Mouse (Mus musculus) forebrain, embryonic 13.5 days (tissue): ENCODE measurements at regions not wholly inside any gene's neighbourhood (a gene's known extent, or its start where the extent isn't known, plus 50 kb on each side); places are given as distances from the start of the nearest gene placed in this dataset.

Source experiments
- ATAC-seq: fragments of 200-750 bp; cut with Nextera tagmentation; 2 replicates; pipeline ENCODE4 v1.8.0; 2017
- H3K27ac ChIP-seq: fragments of 300-500 bp; sonication (generic); 2 replicates; pipeline ENCODE4 v1.5.1; 2015; ENCODE audit warnings: inconsistent platforms, mild to moderate bottlenecking, moderate library complexity
- H3K27me3 ChIP-seq: fragments of 300-500 bp; sonication (generic); 2 replicates; pipeline ENCODE4 v1.6.1; 2015; ENCODE audit warnings: mild to moderate bottlenecking, inconsistent platforms
- H3K36me3 ChIP-seq: fragments of 300-500 bp; sonication (generic); 2 replicates; pipeline ENCODE4 v1.6.1; 2015; ENCODE audit warnings: mild to moderate bottlenecking, inconsistent platforms; ENCODE audit not compliant: poor library complexity, severe bottlenecking
- H3K4me1 ChIP-seq: fragments of 300-500 bp; sonication (generic); 2 replicates; pipeline ENCODE4 v1.6.1; 2015; ENCODE audit warnings: inconsistent platforms
- H3K4me2 ChIP-seq: fragments of 300-500 bp; sonication (generic); 2 replicates; pipeline ENCODE4 v1.6.1; 2015; ENCODE audit warnings: inconsistent platforms, mild to moderate bottlenecking, moderate library complexity
- H3K4me3 ChIP-seq: fragments of 300-500 bp; sonication (generic); 2 replicates; pipeline ENCODE4 v1.5.1; 2015; ENCODE audit warnings: mild to moderate bottlenecking, inconsistent platforms
- H3K9ac ChIP-seq: fragments of 300-500 bp; sonication (generic); 2 replicates; pipeline ENCODE4 v1.6.1; 2015; ENCODE audit warnings: mild to moderate bottlenecking, inconsistent platforms
- H3K9me3 ChIP-seq: fragments of 300-500 bp; sonication (generic); replicated peaks from 2 replicates; pipeline ENCODE4 v1.6.1; 2016; ENCODE audit warnings: inconsistent platforms
- WGBS: fragments of 180-500 bp; shearing (Covaris S2); methylation state at CpG from one replicate; pipeline ENCODE4 v1.1.7; 2015; 5-methylcytosine and 5-hydroxymethylcytosine counted together

DNA sequence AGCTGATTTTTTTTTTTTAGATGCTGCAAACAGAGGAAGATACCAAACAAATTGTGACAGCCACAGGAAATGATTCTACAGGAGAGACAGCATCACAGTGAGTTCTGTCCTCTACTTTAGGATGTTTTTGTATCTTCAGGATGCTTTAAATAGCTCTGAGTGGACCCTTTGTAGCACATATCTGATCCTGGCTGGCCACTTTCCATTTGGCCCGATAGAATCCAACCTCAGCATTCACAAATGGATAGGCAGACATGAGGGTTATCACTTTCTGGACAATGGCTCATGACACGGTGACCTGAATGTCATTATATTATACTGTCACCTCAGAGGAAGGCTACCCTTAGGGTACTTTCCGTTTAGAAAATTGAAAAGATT is 379.3 kb downstream of the Gm10295 start:
- no peaks in the 10 kb centered on the region for H3K4me1 ChIP-seq
- WGBS, result 74% methylated on average over 3 of the region's 3 CpGs
- no peak overlapping the region for H3K9ac ChIP-seq
- H3K36me3 ChIP-seq, result no peaks in the 10 kb centered on the region
- ATAC-seq, result no peak
- H3K9me3 ChIP-seq, result no peaks in the 10 kb centered on the region
- H3K27me3 ChIP-seq, result no peaks in the 10 kb centered on the region
- no peak overlapping the region for H3K4me2 ChIP-seq
- no peak overlapping the region for H3K4me3 ChIP-seq
- H3K27ac ChIP-seq, result no peak overlapping the region

DNA sequence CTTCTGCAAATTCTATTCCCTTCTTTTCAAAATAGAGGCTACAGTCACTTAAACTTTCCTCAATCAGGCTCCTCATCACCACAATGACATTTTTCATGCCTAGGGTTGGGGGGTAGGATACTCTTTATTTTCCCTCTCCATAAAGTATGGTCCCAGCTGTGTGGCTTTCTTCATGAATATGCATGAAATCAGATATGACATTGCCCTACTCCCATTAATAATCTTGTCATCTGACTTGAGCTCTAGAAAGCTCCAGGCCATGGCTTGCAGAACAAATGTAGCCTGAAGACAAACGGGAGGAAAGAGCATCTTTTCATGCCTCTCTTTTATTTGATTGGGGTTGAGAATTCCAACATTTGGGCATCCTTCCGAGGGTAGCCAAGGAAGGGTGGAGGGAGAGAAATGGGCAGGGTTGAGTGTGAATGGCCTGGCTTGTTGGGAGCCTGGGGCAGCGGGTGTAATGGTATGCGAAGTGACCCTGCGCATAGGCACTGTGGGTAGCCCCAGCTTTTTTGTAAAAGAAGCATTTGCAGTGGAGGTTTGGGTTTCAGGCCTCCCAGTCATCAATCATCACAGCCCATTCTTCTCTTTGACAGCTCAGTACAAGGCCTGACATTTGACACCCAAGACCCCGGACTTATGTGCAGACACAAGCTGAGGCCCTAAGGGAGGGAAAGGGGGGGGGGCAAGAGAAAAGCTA is 379.8 kb downstream of the Gm10295 start:
- H3K36me3 ChIP-seq, result no peaks in the 10 kb centered on the region
- no peak overlapping the region for H3K27ac ChIP-seq
- WGBS, result 18% methylated on average over 6 of the region's 6 CpGs
- H3K27me3 ChIP-seq, result no peaks in the 10 kb centered on the region
- H3K9ac ChIP-seq, result no peak overlapping the region
- H3K4me2 ChIP-seq, result no peak overlapping the region
- no peak overlapping the region for H3K4me3 ChIP-seq
- H3K4me1 ChIP-seq, result no peaks in the 10 kb centered on the region
- H3K9me3 ChIP-seq, result no peaks in the 10 kb centered on the region
- no peak for ATAC-seq

DNA sequence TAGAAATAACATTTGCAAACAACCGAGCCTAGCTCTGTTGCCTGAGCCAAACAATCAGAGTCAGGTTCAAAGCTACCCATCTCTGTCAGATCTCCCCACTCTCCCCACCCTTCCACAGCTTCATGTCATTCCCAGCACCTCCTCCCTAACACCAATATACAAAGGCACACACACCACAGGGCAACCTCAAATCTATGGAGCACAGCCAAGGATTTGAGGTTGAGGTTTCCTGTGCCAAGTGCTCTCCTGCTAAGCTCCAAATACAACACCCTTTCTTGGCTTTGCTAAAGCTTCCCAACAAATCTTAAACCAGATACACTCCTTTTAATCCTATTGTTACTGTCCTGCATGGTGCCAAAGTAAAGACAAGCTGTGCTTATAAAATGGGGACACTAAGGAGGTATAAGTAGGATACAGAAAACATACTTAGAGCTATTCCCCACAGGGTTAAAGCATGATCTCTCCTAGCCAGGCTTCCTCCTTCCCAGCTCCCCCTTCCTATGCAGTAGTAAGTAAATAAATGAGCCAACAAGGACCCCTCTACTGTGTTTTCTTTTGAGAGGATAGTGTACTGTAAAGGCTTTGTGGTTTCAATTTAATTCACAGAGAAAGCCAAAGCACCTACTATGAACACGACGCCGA is 398.8 kb downstream of the Gm10295 start:
- no peaks in the 10 kb centered on the region for H3K27me3 ChIP-seq
- H3K4me3 ChIP-seq, result no peak overlapping the region
- no peak overlapping the region for H3K27ac ChIP-seq
- 0 out of 2 replicates have a peak, but pooled peaks have one; percentile 30 for ATAC-seq
- WGBS, result 62% methylated on average over 4 of the region's 4 CpGs
- no peak overlapping the region for H3K4me2 ChIP-seq
- H3K9ac ChIP-seq, result no peak overlapping the region
- H3K4me1 ChIP-seq, result peaks cover 7% of the 10 kb centered on the region; the same call in 1 of the 2 replicates
- H3K9me3 ChIP-seq, result no peaks in the 10 kb centered on the region
- H3K36me3 ChIP-seq, result no peaks in the 10 kb centered on the region

DNA sequence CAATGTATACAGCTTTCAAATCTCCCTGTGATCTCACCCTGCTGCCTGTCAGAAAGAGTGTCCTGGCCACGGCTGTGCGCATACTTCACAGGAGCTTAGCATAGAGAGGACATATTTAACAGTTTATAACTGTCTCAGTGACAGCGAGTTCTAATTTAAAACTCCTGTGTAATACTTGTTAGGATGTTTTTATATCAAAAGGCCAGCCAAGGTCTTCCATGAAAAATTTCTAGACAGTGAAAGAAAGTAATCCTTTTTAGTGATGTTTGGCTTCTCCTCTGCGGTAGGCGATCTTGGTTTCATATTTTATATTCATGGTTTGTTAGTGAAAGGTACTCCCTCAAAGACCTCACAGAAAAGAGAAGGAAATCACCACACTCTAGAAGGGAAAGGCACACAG is 403.0 kb downstream of the Gm10295 start:
- Histone ChIP-seq H3K4me1 (peaks cover 7% of the 10 kb centered on the region; the same call in 1 of the 2 replicates), H3K36me3 (no peaks in the 10 kb centered on the region), H3K9ac (no peak overlapping the region), H3K9me3 (no peaks in the 10 kb centered on the region), H3K4me3 (no peak overlapping the region), H3K27me3 (no peaks in the 10 kb centered on the region), H3K27ac (no peak overlapping the region), H3K4me2 (no peak overlapping the region)
- no peak for ATAC-seq
- WGBS, result 91% methylated on average over 5 of the region's 5 CpGs

DNA sequence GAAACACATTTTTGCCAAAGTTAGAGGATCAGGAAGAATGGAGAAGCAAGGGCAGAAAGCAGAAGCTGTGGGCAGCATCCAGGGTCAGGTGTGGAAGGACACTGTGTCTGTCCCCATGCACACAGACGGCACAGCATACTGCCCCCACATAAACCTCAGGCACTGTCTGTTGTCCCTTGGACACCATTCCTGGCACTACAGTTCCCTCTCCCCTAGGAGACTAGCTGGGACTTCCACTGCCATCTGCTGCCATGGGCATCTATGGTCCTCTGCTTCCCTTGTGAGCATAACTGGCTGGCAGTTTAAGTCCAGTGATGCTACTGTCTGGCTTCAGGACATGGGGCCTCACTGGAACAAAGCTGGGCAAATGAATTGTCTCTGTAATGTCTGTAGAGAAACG is 405.0 kb downstream of the Gm10295 start:
- no peak overlapping the region for H3K4me2 ChIP-seq
- 56% methylated on average over 2 of the region's 2 CpGs for WGBS
- H3K9ac ChIP-seq, result no peak overlapping the region
- no peaks in the 10 kb centered on the region for H3K9me3 ChIP-seq
- no peak overlapping the region for H3K27ac ChIP-seq
- H3K36me3 ChIP-seq, result no peaks in the 10 kb centered on the region
- ATAC-seq, result no peak
- H3K27me3 ChIP-seq, result no peaks in the 10 kb centered on the region
- no peak overlapping the region for H3K4me3 ChIP-seq
- H3K4me1 ChIP-seq, result no peaks in the 10 kb centered on the region

DNA sequence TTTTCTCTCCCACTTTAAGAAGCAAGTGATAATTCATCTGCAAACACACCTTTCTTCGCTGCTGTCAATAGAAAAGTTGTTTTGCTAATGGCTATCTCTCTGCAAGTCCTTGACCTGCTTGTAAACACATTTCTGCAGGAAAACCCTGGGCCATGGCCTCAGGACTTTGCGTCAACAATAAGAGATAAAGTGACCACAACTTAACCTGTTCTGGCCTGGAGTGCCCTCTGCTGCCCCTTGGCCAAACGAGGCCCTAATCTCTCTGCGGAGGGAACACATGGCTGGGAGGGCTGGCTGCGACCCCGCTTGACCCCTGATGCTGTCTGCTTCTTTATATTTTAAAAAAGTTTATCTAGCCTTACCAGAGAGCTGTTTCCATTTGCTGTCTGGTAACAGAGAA is 420.4 kb downstream of the Gm10295 start:
- H3K27ac ChIP-seq, result no peak overlapping the region
- ATAC-seq, result no peak
- WGBS, result 24% methylated on average over 6 of the region's 6 CpGs

DNA sequence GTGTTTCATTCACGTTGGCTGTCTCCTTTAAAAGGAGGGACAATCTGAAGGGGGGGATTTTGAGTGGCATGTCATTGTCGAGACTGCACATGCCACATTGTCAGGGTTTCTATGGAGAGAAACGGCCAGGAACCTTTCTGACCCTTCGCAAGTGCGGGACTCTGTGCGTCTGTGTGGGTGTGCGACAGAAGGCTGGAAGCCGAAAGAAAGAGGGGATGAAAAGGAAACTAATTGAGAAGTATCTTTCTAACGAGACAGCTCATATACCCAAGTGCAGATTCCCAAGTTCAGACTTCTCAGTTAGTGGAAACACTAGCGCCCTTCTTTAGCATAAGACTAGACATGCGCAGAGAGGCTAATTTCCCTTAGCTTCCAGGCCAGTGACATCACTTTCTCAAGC is 421.4 kb downstream of the Gm10295 start:
- peaks cover 3% of the 10 kb centered on the region for H3K4me1 ChIP-seq
- H3K4me3 ChIP-seq, result peak overlapping the region; percentile 19; the same call in 1 of the 2 replicates
- peak overlapping the region; percentile 49 for H3K4me2 ChIP-seq
- H3K9ac ChIP-seq, result no peak overlapping the region
- H3K9me3 ChIP-seq, result no peaks in the 10 kb centered on the region
- ATAC-seq, result peak; percentile 88
- no peaks in the 10 kb centered on the region for H3K36me3 ChIP-seq
- no peaks in the 10 kb centered on the region for H3K27me3 ChIP-seq
- 18% methylated on average over 11 of the region's 11 CpGs for WGBS
- H3K27ac ChIP-seq, result no peak overlapping the region

More for the DNA sequence above, 420.4 kb downstream of the Gm10295 start:
- Histone ChIP-seq H3K36me3 (no peaks in the 10 kb centered on the region), H3K9ac (no peak overlapping the region), H3K4me2 (no peak overlapping the region), H3K4me3 (no peak overlapping the region), H3K4me1 (peaks cover 3% of the 10 kb centered on the region), H3K9me3 (no peaks in the 10 kb centered on the region), H3K27me3 (no peaks in the 10 kb centered on the region)

DNA sequence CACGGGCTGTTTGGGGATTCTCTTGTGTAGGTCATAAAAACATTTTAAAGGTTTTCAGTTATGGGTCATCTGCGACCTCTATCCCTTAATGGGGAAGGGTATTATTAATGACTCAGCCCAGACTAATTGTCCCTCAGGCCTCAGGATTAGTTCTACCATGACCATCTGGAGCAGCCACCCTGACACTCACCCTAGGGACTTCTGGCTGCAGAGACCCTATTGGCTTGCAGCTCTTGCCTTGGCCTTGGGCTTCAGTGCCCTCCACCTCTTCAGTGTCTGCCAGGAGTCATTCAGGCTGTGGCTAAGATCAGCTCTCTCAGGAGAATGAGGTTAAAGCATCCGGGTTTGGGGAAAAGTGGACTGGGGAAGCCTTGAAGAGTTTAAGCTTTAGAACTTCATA is 423.3 kb downstream of the Gm10295 start:
- ATAC-seq, result no peak
- H3K4me2 ChIP-seq, result no peak overlapping the region
- no peak overlapping the region for H3K4me3 ChIP-seq
- H3K36me3 ChIP-seq, result no peaks in the 10 kb centered on the region
- no peaks in the 10 kb centered on the region for H3K27me3 ChIP-seq
- WGBS, result 89% methylated on average over 3 of the region's 3 CpGs
- no peaks in the 10 kb centered on the region for H3K9me3 ChIP-seq
- no peak overlapping the region for H3K9ac ChIP-seq
- H3K27ac ChIP-seq, result no peak overlapping the region
- peaks cover 3% of the 10 kb centered on the region for H3K4me1 ChIP-seq

DNA sequence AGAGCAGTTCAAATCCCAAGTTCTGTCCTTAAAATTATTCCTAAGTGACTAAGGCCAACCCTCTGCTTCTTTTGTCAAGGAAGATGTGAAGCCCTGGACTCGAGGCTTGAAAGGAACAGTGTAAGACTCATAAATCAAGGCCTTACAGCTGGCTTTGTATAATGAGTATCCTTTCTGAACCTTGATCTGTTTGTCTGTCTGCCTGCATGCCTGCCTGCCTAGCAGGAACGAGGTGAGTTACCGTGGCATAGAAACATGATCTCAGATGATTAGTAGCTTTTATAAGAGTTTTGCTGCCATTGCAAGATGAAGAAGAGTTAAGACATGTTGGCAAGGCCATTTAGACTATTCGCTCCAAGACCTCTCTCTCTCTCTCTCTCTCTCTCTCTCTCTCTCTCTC is 434.3 kb downstream of the Gm10295 start:
- Histone ChIP-seq H3K4me1 (no peaks in the 10 kb centered on the region), H3K27me3 (no peaks in the 10 kb centered on the region), H3K27ac (no peak overlapping the region), H3K9me3 (no peaks in the 10 kb centered on the region), H3K4me3 (no peak overlapping the region), H3K36me3 (no peaks in the 10 kb centered on the region), H3K9ac (no peak overlapping the region), H3K4me2 (no peak overlapping the region)
- ATAC-seq, result no peak
- WGBS, result 75% methylated on average over 4 of the region's 4 CpGs

DNA sequence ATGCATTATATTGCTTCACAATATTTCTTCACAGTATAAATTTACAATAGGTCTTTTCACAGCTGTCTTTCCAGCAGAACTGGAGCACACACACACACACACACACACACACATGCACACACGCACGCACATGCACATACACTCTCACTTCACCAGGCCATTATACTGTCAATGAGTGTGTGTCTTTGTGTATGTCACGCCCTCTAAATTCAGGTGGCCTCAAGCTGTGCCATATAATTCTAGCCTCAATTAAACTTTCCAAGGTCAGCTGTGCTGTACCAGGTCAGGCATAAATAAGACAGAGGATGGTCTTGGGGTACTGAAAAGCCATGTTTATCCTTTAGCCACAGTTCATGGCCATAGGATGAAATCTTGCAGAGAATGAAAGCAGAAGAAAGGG is 442.4 kb downstream of the Gm10295 start:
- no peak overlapping the region for H3K4me2 ChIP-seq
- no peak overlapping the region for H3K4me3 ChIP-seq
- no peaks in the 10 kb centered on the region for H3K9me3 ChIP-seq
- no peak overlapping the region for H3K27ac ChIP-seq
- no peak overlapping the region for H3K9ac ChIP-seq
- no peaks in the 10 kb centered on the region for H3K27me3 ChIP-seq
- no peak for ATAC-seq
- no peaks in the 10 kb centered on the region for H3K4me1 ChIP-seq
- WGBS, result 44% methylated on average over 3 of the region's 3 CpGs
- no peaks in the 10 kb centered on the region for H3K36me3 ChIP-seq

DNA sequence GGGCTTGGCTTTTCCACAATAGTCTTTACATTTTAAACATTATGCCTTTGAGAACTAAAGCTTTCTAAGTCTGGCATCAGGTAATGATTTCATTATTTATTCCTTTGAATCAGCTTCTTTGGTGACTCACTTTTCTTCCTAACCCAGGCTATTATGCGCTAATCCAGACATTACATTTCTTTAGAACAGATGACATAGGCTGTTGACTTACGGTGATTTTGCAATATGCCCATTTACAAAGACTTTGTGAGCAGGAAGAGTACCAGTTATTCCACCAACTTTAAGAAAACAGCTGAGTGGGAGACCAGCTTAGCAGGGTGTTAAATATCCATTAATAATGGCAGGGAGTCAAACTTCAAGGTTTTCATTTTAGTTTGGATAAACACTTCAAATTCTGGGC is 459.6 kb downstream of the Gm10295 start:
- Histone ChIP-seq H3K27ac (no peak overlapping the region), H3K9ac (no peak overlapping the region), H3K27me3 (no peaks in the 10 kb centered on the region), H3K36me3 (no peaks in the 10 kb centered on the region), H3K4me1 (no peaks in the 10 kb centered on the region), H3K9me3 (no peaks in the 10 kb centered on the region), H3K4me3 (no peak overlapping the region), H3K4me2 (no peak overlapping the region)
- ATAC-seq, result no peak
- WGBS, result 89% methylated on average over 2 of the region's 2 CpGs

DNA sequence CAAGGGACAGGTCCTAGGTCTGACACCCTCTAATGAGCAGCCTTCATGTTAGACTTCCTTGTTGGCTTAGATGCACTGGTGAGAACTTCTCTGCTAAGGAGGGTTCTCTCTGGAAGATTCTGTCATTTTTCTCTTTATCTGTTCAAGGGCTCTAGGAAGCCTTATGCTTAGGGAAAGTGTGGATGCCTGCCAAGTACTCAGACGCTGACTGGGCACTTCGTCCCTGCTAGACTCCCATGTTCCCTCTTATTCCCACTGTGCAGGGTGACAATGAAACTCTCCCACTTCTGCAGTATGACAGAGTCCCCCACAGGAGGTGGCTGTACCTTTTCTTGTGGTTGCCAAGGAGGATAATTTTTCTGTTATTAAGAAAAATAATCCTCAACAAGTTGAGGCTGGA is 470.8 kb downstream of the Gm10295 start:
- no peaks in the 10 kb centered on the region for H3K4me1 ChIP-seq
- 62% methylated on average over 2 of the region's 2 CpGs for WGBS
- ATAC-seq, result no peak
- H3K27me3 ChIP-seq, result no peaks in the 10 kb centered on the region
- H3K4me2 ChIP-seq, result no peak overlapping the region
- no peak overlapping the region for H3K9ac ChIP-seq
- H3K9me3 ChIP-seq, result no peaks in the 10 kb centered on the region
- no peak overlapping the region for H3K27ac ChIP-seq
- H3K4me3 ChIP-seq, result no peak overlapping the region
- no peaks in the 10 kb centered on the region for H3K36me3 ChIP-seq

DNA sequence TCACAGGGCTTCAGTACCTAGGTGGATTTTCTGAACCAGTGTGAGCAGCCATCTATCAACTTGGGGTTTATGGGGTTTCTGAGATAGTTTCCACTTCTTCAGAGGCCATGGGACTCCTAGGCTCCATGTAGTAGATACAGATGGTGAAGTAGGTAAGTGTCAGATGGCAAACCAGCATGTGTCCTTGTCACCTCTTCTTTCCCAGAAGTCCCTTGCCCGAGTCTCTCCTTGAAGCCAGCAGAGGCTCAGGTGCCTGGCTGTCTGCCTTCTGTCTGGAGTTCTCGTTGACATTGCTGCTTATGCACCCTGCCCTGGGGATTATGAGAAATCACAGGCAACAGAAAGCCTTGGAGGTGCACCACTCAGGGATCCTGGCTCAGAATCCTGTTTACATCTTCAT is 476.9 kb downstream of the Gm10295 start:
- ATAC-seq, result no peak
- Histone ChIP-seq H3K27ac (no peak overlapping the region), H3K9ac (no peak overlapping the region), H3K4me1 (no peaks in the 10 kb centered on the region), H3K9me3 (no peaks in the 10 kb centered on the region), H3K36me3 (no peaks in the 10 kb centered on the region), H3K4me3 (no peak overlapping the region), H3K4me2 (no peak overlapping the region), H3K27me3 (no peaks in the 10 kb centered on the region)
- 76% methylated on average over 2 of the region's 2 CpGs for WGBS
